Mouse (Mus musculus) T-helper 1 cell (primary cell): Measurements from ENCODE around the gene Vmn1r173.
"Not testable (repeated sequence)": the region's sequence is repeated elsewhere in the genome, so short reads cannot be mapped to it uniquely, and the experiment has no call there.

ENCODE experiments used
- in situ Hi-C: fragments of 300-600 bp; cut with MboI, MseI; formaldehyde crosslinking; loops from one replicate; pipeline ENCODE4 v1.15.1; 2025; ENCODE audit warnings: high pct_unique_total_duplicates

Gene Vmn1r173

DNA sequence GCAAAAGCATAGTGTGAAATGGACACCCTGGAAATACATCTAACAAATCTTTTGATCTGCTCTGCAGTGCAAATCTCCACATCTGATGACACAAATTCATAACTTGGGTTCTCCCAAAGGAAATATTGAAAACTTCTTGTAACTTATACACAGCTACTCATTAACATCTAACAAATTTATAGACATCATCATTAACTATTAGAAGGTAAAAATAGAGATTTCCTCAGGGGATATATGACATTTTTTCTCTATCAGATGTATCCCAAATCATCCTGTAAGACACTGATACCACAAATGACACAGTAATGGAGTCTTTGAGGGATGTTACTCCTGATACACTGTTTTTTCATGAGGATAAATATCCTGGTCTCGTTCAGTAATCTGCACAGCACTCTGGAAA, at the start of gene Vmn1r173:
Gene Vmn1r173 (plus strand): TSS at position 301 of the 400 bp plus-strand sequence.
- in situ Hi-C loops = not testable (repeated sequence)

DNA sequence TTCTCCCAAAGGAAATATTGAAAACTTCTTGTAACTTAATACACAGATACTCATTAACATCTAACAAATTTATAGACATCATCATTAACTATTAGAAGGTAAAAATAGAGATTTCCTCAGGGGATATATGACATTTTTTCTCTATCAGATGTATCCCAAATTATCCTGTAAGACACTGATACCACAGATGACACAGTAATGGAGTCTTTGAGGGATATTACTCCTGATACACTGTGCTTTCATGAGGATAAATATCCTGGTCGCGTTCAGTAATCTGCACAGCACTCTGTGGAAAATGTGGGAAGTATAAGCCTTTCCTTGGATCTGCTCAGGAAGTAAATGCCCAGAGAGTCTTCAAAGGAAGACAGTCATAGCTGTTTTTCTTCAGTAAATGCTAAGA, 42.5 kb upstream of the Vmn1r173 start, which contains the start of gene Vmn1r172:
Gene Vmn1r172 (plus strand): TSS at position 301 of the 400 bp plus-strand sequence.
- in situ Hi-C loops = no loop called here

DNA sequence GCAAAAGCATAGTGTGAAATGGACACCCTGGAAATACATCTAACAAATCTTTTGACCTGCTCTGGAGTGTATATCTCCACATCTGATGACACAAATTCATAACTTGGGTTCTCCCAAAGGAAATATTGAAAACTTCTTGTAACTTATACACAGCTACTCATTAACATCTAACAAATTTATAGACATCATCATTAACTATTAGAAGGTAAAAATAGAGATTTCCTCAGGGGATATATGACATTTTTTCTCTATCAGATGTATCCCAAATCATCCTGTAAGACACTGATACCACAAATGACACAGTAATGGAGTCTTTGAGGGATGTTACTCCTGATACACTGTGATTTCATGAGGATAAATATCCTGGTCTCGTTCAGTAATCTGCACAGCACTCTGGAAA, 51.5 kb downstream of the Vmn1r173 start, which contains the start of gene Vmn1r174:
Gene Vmn1r174 (plus strand): TSS at position 301 of the 400 bp plus-strand sequence.
- in situ Hi-C loops = not testable (repeated sequence)
